Mouse (Mus musculus) MEL (cell line): ENCODE data around the gene Aldh9a1. TPM values are rescaled to one million over a fixed set of nuclear protein-coding genes. Genes with fewer than 3 reads are reported as not detected.

Experiments
- DNase-seq: peaks from one replicate; pipeline ENCODE4 v3.0.0; 2011; ENCODE audit warnings: low read depth, low spot score
- H3K27ac ChIP-seq: 2 replicates; pipeline ENCODE4 v1.5.1; 2012; ENCODE audit warnings: low read depth, mild to moderate bottlenecking, control low read depth, low read length, moderate library complexity; ENCODE audit not compliant: control insufficient read depth
- H3K27me3 ChIP-seq, 2 experiments: fragments of 150-350 bp in 1 of 2; sonication (generic) in 1 of 2; 2 replicates each; pipeline ENCODE4 v1.6.1; 2012; ENCODE audit warnings: low read length in 2 of 2, mild to moderate bottlenecking in 2 of 2, improper control_type of control experiment in 1 of 2, moderate library complexity in 1 of 2; ENCODE audit not compliant: insufficient read depth in 2 of 2, control insufficient read depth in 1 of 2
- H3K36me3 ChIP-seq, 2 experiments: 2 replicates each; pipeline ENCODE4 v1.6.1; 2012 to 2014; ENCODE audit warnings: low read length in 2 of 2, improper control_type of control experiment in 1 of 2, inconsistent platforms in 1 of 2, mild to moderate bottlenecking in 1 of 2; ENCODE audit not compliant: insufficient read depth in 2 of 2, control insufficient read depth in 1 of 2
- H3K4me1 ChIP-seq, 2 experiments: fragments of 150-350 bp in 1 of 2; sonication (generic) in 1 of 2; 2 replicates each; pipeline ENCODE4 v1.6.1; 2012; ENCODE audit warnings: low read length in 2 of 2, improper control_type of control experiment in 1 of 2, mild to moderate bottlenecking in 1 of 2; ENCODE audit not compliant: insufficient read depth in 2 of 2, control insufficient read depth in 1 of 2
- H3K4me3 ChIP-seq, 2 experiments: fragments of 150-350 bp in 1 of 2; sonication (generic) in 1 of 2; 2 replicates each; pipeline ENCODE4 v1.5.1; 2012; ENCODE audit warnings: low read depth in 2 of 2, low read length in 2 of 2, mild to moderate bottlenecking in 2 of 2, moderate library complexity in 2 of 2, control low read depth in 1 of 2, improper control_type of control experiment in 1 of 2; ENCODE audit not compliant: control insufficient read depth in 1 of 2, insufficient read depth in 1 of 2
- H3K79me2 ChIP-seq: 2 replicates; pipeline ENCODE4 v1.6.1; 2012; ENCODE audit warnings: mild to moderate bottlenecking, low read length, moderate library complexity; ENCODE audit not compliant: control insufficient read depth, poor library complexity, insufficient read depth
- H3K9ac ChIP-seq: 2 replicates; pipeline ENCODE4 v1.6.1; 2012; ENCODE audit warnings: low read depth, mild to moderate bottlenecking, control low read depth, low read length, moderate library complexity; ENCODE audit not compliant: control insufficient read depth, poor library complexity, severe bottlenecking
- H3K9me3 ChIP-seq: fragments of 150-350 bp; sonication (generic); replicated peaks from 2 replicates; pipeline ENCODE4 v1.6.1; 2012; ENCODE audit warnings: mild to moderate bottlenecking, low read length, improper control_type of control experiment, moderate library complexity; ENCODE audit not compliant: insufficient read depth
- CHD1 ChIP-seq: IDR thresholded peaks from 2 replicates; pipeline ENCODE4 v1.6.1; 2012; ENCODE audit warnings: low read depth, mild to moderate bottlenecking, inconsistent platforms, low read length, improper control_type of control experiment
- ELF1 ChIP-seq: IDR thresholded peaks from 2 replicates; pipeline ENCODE4 v1.6.1; 2014; ENCODE audit warnings: low read depth, mild to moderate bottlenecking, inconsistent platforms, low read length, improper control_type of control experiment, moderate library complexity
- EP300 ChIP-seq, 2 experiments: IDR thresholded peaks; 2 replicates each; pipeline ENCODE4 v1.6.1; 2011; ENCODE audit warnings: improper control_type of control experiment in 2 of 2, low read length in 2 of 2, low read depth in 1 of 2, mild to moderate bottlenecking in 1 of 2
- ETS1 ChIP-seq: IDR thresholded peaks from 2 replicates; pipeline ENCODE4 v1.6.1; 2012; ENCODE audit warnings: low read depth, mild to moderate bottlenecking, inconsistent platforms, low read length, improper control_type of control experiment, moderate library complexity
- GABPA ChIP-seq: IDR thresholded peaks from 2 replicates; pipeline ENCODE4 v1.6.1; 2012; ENCODE audit warnings: low read depth, mild to moderate bottlenecking, inconsistent platforms, low read length, improper control_type of control experiment, moderate library complexity
- GATA1 ChIP-seq: IDR thresholded peaks from 2 replicates; pipeline ENCODE4 v1.6.1; 2011; ENCODE audit warnings: low read depth, low read length, improper control_type of control experiment
- MAX ChIP-seq: IDR thresholded peaks from 2 replicates; pipeline ENCODE4 v1.6.1; 2011; ENCODE audit warnings: low read length, improper control_type of control experiment
- MAZ ChIP-seq: IDR thresholded peaks from 2 replicates; pipeline ENCODE4 v1.6.1; 2012; ENCODE audit warnings: low read depth, mild to moderate bottlenecking, inconsistent platforms, low read length, improper control_type of control experiment
- MEF2A ChIP-seq: IDR thresholded peaks from 2 replicates; pipeline ENCODE4 v1.6.1; 2014; ENCODE audit warnings: low read depth, mild to moderate bottlenecking, inconsistent platforms, low read length, improper control_type of control experiment; ENCODE audit not compliant: poor library complexity, insufficient replicate concordance, severe bottlenecking; ENCODE audit errors: extremely low read depth
- MXI1 ChIP-seq: IDR thresholded peaks from 2 replicates; pipeline ENCODE4 v1.6.1; 2011; ENCODE audit warnings: mild to moderate bottlenecking, low read depth, low read length, improper control_type of control experiment
- MYB ChIP-seq: IDR thresholded peaks from 2 replicates; pipeline ENCODE4 v1.6.1; 2011; ENCODE audit warnings: mild to moderate bottlenecking, low read depth, low read length, improper control_type of control experiment
- MYC ChIP-seq: IDR thresholded peaks from 2 replicates; pipeline ENCODE4 v1.6.1; 2011; ENCODE audit warnings: low read depth, mild to moderate bottlenecking, low read length, improper control_type of control experiment, moderate library complexity
- NELFE ChIP-seq: IDR thresholded peaks from 2 replicates; pipeline ENCODE4 v1.6.1; 2011; ENCODE audit warnings: low read depth, low read length, improper control_type of control experiment
- POLR2A ChIP-seq, 2 experiments: IDR thresholded peaks; 2 replicates each; pipeline ENCODE4 v1.6.1; 2011 to 2012; ENCODE audit warnings: low read length in 2 of 2, mild to moderate bottlenecking in 2 of 2, control low read depth in 1 of 2, improper control_type of control experiment in 1 of 2, low read depth in 1 of 2, moderate library complexity in 1 of 2; ENCODE audit not compliant: control insufficient read depth in 1 of 2, insufficient read depth in 1 of 2, poor library complexity in 1 of 2
- RAD21 ChIP-seq: IDR thresholded peaks from 2 replicates; pipeline ENCODE4 v1.6.1; 2011; ENCODE audit warnings: mild to moderate bottlenecking, low read depth, low read length, improper control_type of control experiment
- SIN3A ChIP-seq: IDR thresholded peaks from 2 replicates; pipeline ENCODE4 v1.6.1; 2012; ENCODE audit warnings: low read length, improper control_type of control experiment, inconsistent platforms
- TAL1 ChIP-seq: IDR thresholded peaks from 2 replicates; pipeline ENCODE4 v1.6.1; 2012; ENCODE audit warnings: mild to moderate bottlenecking, inconsistent platforms, low read length, moderate library complexity, mixed read lengths
- TCF12 ChIP-seq: IDR thresholded peaks from 2 replicates; pipeline ENCODE4 v1.6.1; 2014; ENCODE audit warnings: low read depth, mild to moderate bottlenecking, inconsistent platforms, low read length, improper control_type of control experiment, moderate library complexity
- UBTF ChIP-seq: IDR thresholded peaks from 2 replicates; pipeline ENCODE4 v1.6.1; 2012; ENCODE audit warnings: low read depth, mild to moderate bottlenecking, inconsistent platforms, low read length, improper control_type of control experiment, moderate library complexity, borderline replicate concordance; ENCODE audit not compliant: insufficient read depth
- ZNF384 ChIP-seq: IDR thresholded peaks from 2 replicates; pipeline ENCODE4 v1.6.1; 2012; ENCODE audit warnings: low read depth, mild to moderate bottlenecking, inconsistent platforms, low read length, improper control_type of control experiment
- polyA plus RNA-seq, 2 experiments: library from polyadenylated mRNA; stranded (reverse) in 1 of 2; unstranded in 1 of 2; fragments of >175 nt in 1 of 2; fragments of >200 nt in 1 of 2; gene quantifications; 2 replicates each; pipeline versions ENCODE4 v1.2.1 to v1.2.4; 2012; ENCODE audit warnings: low replicate concordance in 2 of 2, low read depth in 1 of 2; ENCODE audit not compliant: insufficient read length in 2 of 2, insufficient read depth in 1 of 2, missing spikeins in 1 of 2
- total RNA-seq: library from RNA; depleted of rRNA; stranded (reverse); fragments of 300-350 nt; gene quantifications from 2 replicates; pipeline ENCODE4 v1.2.3, GENCODE M21; 2012

Gene Aldh9a1
- total and polyA plus RNA-seq, 3 experiments = 14.3 to 78.2 TPM; not detected in 1

DNA sequence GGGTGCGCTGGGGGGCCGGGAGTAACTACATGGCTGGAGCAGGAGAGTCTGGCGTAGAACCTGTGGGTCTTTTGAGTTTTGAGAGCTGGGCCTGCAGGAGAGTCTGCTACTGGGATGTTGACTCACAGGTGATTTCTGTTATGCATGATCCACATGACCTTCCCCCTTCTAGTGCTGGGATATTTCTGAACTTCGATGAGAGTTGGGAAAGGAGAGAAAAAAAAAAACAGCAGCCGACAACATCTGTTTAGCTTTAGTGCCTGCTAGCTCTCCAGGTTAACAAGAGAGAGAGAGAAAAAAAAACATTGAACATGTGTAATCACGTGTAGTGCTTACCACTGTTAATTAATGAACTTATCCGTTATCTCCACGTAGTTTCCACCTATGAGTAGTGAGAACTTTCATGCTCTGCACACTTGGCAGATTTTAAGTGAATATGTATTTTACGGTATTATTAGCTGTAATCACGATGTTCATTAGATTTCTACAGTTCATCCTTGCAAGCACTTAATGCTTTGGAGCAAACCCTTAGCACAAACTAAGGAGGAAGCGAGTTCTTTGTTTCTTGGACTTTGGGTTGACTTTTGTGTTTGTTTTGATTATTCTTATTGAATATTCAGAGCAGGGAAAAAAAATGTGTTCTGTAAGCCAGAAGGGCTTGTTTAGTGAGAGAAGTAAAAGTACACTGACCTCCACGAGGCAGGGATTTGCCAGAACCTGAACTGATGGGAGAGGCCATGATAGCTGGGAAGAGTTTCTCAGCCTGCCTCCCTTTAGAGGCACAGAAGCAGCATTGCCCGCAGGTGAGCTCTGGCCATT, 1.0 kb downstream of the Aldh9a1 start (continued):
- TF ChIP-seq ZNF384 (peak; percentile 82), TAL1 (no peak), ETS1 (peak; percentile 29; the same call in 1 of the 2 replicates), RAD21 (no peak), TCF12 (no peak)

DNA sequence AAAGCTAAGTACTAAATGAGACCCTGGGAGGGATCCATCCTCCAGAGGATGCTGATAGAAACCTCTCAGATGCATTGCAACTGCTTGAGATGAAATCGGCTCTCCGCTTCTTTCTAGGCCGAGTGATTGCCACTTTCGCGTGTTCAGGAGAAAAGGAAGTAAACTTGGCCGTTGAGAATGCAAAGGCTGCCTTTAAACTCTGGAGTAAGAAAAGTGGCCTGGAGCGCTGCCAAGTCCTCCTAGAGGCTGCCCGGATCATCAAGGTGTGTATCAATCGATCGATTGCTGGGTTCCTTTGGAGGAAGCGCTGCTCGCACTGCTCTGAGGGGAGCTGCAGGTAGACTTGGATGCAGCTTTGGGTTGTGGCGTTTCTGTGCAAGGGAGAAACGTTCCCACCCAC, 2.6 kb downstream of the Aldh9a1 start:
- no peaks in the 10 kb centered on the region for H3K9me3 ChIP-seq
- peak; percentile 81 for DNase-seq
- H3K27me3 ChIP-seq = no peaks in the 10 kb centered on the region
- H3K27ac ChIP-seq = peak overlapping the region; percentile 47
- H3K4me1 ChIP-seq = peaks cover 4 to 7% of the 10 kb centered on the region in 2 experiments; a peak in 3 of 4 replicates
- H3K79me2 ChIP-seq = peaks cover 12% of the 10 kb centered on the region
- peak overlapping the region; percentile 37 for H3K9ac ChIP-seq
- H3K36me3 ChIP-seq = peaks cover 9 to 15% of the 10 kb centered on the region in 2 experiments
- peak overlapping the region in 1 of 2 experiments; percentile 6; a peak in 3 of 4 replicates for H3K4me3 ChIP-seq
- TF ChIP-seq UBTF (no peak), EP300 (IDR thresholded peaks at IDR 0.05; ENCODE audit: low read depth in 1 of 2, low read length in 2 of 2) (peak in 1 of 2 experiments; percentile 29; a peak in 2 of 4 replicates), ETS1 (no peak), GATA1 (no peak)
- TF ChIP-seq, all 39 proteins: peak for 1

DNA sequence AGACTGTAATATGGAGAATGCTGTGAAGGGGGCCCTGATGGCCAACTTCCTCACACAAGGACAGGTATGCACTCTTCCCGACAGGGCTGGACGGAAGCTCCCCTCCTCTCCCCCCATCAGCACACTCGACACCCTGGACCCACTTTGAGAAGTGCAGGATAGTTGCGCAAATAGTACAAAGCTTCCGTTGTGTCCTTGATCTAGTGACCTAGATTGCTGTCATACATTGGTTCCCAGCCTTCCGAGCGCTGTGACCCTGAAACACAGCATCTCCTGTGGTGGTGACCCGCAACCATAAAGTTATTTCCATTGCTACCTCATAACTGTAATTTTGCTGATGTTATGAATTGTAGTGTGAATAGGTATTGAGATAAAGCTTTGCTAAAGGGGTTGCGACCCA, 7.6 kb downstream of the Aldh9a1 start:
- DNase-seq = no peak
- no peaks in the 10 kb centered on the region for H3K9me3 ChIP-seq
- no peaks in the 10 kb centered on the region for H3K79me2 ChIP-seq
- H3K4me1 ChIP-seq = no peaks in the 10 kb centered on the region; a peak in 1 of 4 replicates
- H3K36me3 ChIP-seq = peaks cover 4 to 17% of the 10 kb centered on the region in 2 experiments; a peak in 3 of 4 replicates
- H3K27ac ChIP-seq = no peak overlapping the region
- H3K4me3 ChIP-seq = no peak overlapping the region
- no peak overlapping the region for H3K9ac ChIP-seq
- H3K27me3 ChIP-seq = no peaks in the 10 kb centered on the region
- TF ChIP-seq TCF12 (no peak), MYC (no peak), MAX (no peak), MYB (no peak), UBTF (no peak), MXI1 (no peak), SIN3A (no peak), MAZ (no peak), CHD1 (no peak), NELFE (no peak), GATA1 (no peak), POLR2A (IDR thresholded peaks at IDR 0.05; ENCODE audit: control insufficient read depth in 1 of 2, insufficient read depth in 1 of 2, low read depth in 1 of 2, low read length in 2 of 2, poor library complexity in 1 of 2) (no peak), ELF1 (no peak), GABPA (no peak), MEF2A (no peak)
